Mouse (Mus musculus) forebrain, embryonic 11.5 days (tissue): ENCODE measurements around the gene Dnah6. TPM values are rescaled to one million over a fixed set of nuclear protein-coding genes. Genes with fewer than 3 reads are reported as not detected.

Source experiments
- ATAC-seq: fragments of 200-750 bp; cut with Nextera tagmentation; replicated peaks from 2 replicates; pipeline ENCODE4 v1.8.0; 2017; ENCODE audit warnings: moderate TSS enrichment; ENCODE audit not compliant: low FRiP score
- DNase-seq: peaks from one replicate; pipeline ENCODE4 v3.0.0-alpha.2; 2017; ENCODE audit warnings: low spot score
- H3K27ac ChIP-seq: fragments of 300-500 bp; sonication (generic); 2 replicates; pipeline ENCODE4 v1.5.1; 2014; ENCODE audit warnings: low read depth, low read length
- H3K27me3 ChIP-seq: fragments of 300-500 bp; sonication (generic); 2 replicates; pipeline ENCODE4 v1.6.1; 2014; ENCODE audit warnings: mild to moderate bottlenecking, low read length, mixed read lengths; ENCODE audit not compliant: control insufficient read depth, insufficient read depth
- H3K36me3 ChIP-seq: fragments of 300-500 bp; sonication (generic); 2 replicates; pipeline ENCODE4 v1.6.1; 2014; ENCODE audit warnings: mild to moderate bottlenecking, low read length, moderate library complexity, mixed read lengths; ENCODE audit not compliant: control insufficient read depth, insufficient read depth
- H3K4me1 ChIP-seq: fragments of 300-500 bp; sonication (generic); replicated peaks from 2 replicates; pipeline ENCODE4 v1.6.1; 2014; ENCODE audit warnings: low read length, mixed read lengths; ENCODE audit not compliant: control insufficient read depth, insufficient read depth
- H3K4me2 ChIP-seq: fragments of 300-500 bp; sonication (generic); 2 replicates; pipeline ENCODE4 v1.6.1; 2014; ENCODE audit warnings: low read depth, mild to moderate bottlenecking, low read length, moderate library complexity, mixed read lengths; ENCODE audit not compliant: severe bottlenecking
- H3K4me3 ChIP-seq: fragments of 300-500 bp; sonication (generic); 2 replicates; pipeline ENCODE4 v1.5.1; 2014; ENCODE audit warnings: low read depth, low read length
- H3K9ac ChIP-seq: fragments of 300-500 bp; sonication (generic); 2 replicates; pipeline ENCODE4 v1.6.1; 2014; ENCODE audit warnings: low read length
- H3K9me3 ChIP-seq: fragments of 300-500 bp; sonication (generic); 2 replicates; pipeline ENCODE4 v1.6.1; 2016; ENCODE audit warnings: low read length, mixed read lengths; ENCODE audit not compliant: control insufficient read depth
- WGBS: fragments of 180-500 bp; shearing (Covaris S2); extraction: QIAGEN DNeasy Blood & Tissue Kit; methylation state at CpG from one replicate; pipeline ENCODE4 v1.1.7; 2014; 5-methylcytosine and 5-hydroxymethylcytosine counted together
- polyA plus RNA-seq: library from polyadenylated mRNA; unstranded; fragments of >200 nt; fragmentation: Nextera tagmentation; extraction: Ambion mirVana; gene quantifications from 2 replicates; pipeline ENCODE4 v1.2.1, GENCODE M21; 2014

Gene Dnah6
- polyA plus RNA-seq, 1 experiment from 2014 or later: 0.04 TPM

DNA sequence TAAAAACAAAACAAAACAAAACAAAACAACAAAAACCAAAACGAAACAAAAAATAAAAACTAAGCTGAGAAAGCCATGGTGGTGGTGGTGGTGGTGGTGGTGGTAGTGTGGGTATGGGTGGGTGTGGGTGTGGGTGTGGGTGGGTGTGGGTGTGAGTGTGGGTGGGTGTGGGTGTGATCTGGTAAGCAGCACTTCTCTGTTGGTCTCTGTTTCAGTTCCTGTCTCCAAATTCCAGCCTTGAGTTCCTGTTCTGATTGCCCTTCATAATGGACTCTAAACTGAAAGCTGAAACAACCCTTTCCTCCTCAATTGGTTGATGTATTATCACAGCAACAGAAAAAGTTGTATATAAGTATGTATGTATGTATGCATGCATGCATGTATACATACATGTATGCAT lies 222.6 kb downstream of the Dnah6 start:
- Histone ChIP-seq H3K9me3 (no peaks in the 10 kb centered on the region), H3K27ac (no peak overlapping the region), H3K9ac (no peak overlapping the region), H3K27me3 (no peaks in the 10 kb centered on the region), H3K4me2 (no peak overlapping the region), H3K4me3 (no peak overlapping the region), H3K36me3 (no peaks in the 10 kb centered on the region), H3K4me1 (no peaks in the 10 kb centered on the region)
- WGBS: 83% methylated on average over 1 of the region's 1 CpGs
- DNase-seq (no peak), ATAC-seq (no peak)

DNA sequence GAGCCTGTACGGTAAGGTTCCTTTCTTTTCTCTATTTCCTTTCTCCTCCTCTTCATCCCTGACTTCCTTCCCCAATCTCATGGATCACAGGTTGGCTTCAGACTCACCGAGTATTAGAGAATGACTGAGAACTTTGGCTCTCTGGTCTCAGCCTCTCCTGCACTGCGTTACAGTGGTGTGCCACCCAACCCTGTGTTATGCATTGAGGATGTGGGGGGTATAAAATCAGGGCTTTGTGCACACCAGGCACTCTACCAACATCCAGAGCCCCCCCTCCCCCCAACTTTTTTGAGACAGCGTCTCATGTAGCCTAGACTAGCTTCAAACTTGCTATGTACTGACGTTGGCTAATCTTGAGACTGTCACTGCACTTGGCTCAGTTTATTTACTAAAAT lies 227.8 kb downstream of the Dnah6 start:
- no peak for ATAC-seq
- no peak overlapping the region for H3K4me3 ChIP-seq

DNA sequence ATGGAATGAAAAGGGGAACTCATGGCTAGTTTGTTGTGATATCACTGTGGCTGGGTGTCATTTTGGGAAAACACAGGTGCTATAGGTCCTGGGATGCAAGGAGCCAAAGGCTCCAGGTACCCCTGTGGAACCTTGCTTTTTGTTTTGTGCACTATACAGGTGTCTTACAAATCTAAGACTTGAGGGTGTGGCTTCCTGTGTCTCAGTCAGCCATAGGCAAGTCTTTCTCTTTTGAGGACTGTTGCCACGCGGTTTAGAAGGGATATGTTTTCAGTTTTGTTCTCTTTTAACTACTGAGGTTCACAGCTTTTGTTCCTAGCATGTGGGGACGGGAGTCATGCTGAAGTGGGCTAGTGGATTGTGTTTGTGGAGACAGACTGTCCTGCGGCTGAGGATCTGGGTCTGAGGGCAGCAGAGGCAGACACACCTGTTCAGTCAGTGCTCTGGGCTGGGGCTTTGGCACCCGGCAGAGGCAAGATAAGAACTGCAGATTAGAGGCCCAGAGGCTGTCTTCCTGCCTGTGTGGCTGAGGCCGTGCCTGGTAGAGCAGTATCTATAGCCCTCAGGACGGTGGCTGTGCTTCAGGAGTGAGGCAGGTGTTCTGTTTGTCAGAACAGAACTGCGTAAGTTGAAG lies 228.3 kb downstream of the Dnah6 start:
- H3K27ac ChIP-seq: no peak overlapping the region
- H3K4me3 ChIP-seq: no peak overlapping the region
- ATAC-seq: no peak
- H3K9me3 ChIP-seq: no peaks in the 10 kb centered on the region
- no peaks in the 10 kb centered on the region for H3K27me3 ChIP-seq
- H3K4me1 ChIP-seq: no peaks in the 10 kb centered on the region
- 81% methylated on average over 8 of the region's 8 CpGs for WGBS
- H3K9ac ChIP-seq: no peak overlapping the region
- no peaks in the 10 kb centered on the region for H3K36me3 ChIP-seq
- no peak for DNase-seq
- no peak overlapping the region for H3K4me2 ChIP-seq

More for the DNA sequence above, 227.8 kb downstream of the Dnah6 start:
- no peaks in the 10 kb centered on the region for H3K36me3 ChIP-seq
- no peak overlapping the region for H3K9ac ChIP-seq
- H3K27ac ChIP-seq: no peak overlapping the region
- H3K27me3 ChIP-seq: no peaks in the 10 kb centered on the region
- no peaks in the 10 kb centered on the region for H3K4me1 ChIP-seq
- no peaks in the 10 kb centered on the region for H3K9me3 ChIP-seq
- DNase-seq: no peak
- WGBS: 90% methylated on average over 5 of the region's 5 CpGs
- no peak overlapping the region for H3K4me2 ChIP-seq

DNA sequence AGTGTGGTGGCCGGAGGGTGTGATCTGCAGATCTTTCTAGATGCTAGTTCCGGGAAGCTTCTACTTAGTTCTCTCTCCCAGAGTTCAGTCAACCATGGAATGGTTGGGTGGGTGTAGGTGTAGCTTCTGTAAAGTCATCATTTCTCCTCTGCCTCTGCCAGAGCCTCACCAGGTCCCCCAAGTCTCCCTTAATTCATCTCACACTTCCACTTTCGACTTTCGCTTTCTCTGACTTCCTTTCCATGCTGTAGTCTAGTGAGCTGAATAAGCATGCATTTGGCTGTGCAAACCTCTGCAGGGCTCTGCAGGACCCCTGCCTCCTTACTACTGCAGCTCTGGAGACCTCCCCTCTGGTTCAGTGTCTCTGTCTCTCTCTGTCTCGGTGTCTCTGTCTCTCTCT lies 231.2 kb downstream of the Dnah6 start:
- Histone ChIP-seq H3K4me1 (no peaks in the 10 kb centered on the region), H3K9ac (no peak overlapping the region), H3K27ac (no peak overlapping the region), H3K36me3 (no peaks in the 10 kb centered on the region), H3K4me3 (no peak overlapping the region), H3K4me2 (no peak overlapping the region), H3K27me3 (no peaks in the 10 kb centered on the region), H3K9me3 (no peaks in the 10 kb centered on the region)
- DNase-seq: no peak
- WGBS: 90% methylated on average over 5 of the region's 5 CpGs
- no peak for ATAC-seq

DNA sequence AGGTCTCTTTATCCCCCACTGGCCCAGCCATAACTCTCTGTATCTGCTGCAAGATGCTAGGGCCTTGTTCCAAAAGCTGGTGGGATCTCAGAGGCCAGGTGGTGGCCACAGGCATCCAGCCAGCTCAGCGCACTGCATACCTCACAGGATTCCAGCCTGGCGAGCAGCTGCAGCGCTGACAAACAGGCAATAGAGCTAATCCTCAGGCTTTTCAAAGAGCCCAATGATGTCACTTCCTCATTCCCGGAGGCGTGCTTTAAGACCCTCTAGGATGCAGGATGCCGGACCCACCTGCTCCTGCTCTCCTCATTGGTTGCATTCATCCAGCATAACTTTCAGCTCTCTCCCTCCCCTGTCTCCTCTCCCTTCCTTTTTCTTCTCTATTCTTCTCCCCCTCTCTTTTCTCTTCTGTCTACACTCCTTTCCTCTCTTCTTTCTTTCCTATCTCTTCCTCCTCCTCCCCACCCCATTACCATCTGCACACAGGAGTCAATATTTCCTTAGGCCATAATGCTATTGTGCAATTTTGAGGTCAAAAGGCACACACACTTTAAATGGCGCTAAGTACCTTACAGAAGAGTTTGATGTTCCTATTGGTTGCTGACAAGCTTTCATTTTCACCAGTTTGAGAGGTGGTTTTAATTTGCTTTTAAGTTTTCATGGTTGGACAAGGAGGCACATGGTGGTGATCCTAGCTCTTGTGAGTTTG lies 232.3 kb downstream of the Dnah6 start:
- Histone ChIP-seq H3K4me3 (no peak overlapping the region), H3K27me3 (no peaks in the 10 kb centered on the region), H3K4me1 (no peaks in the 10 kb centered on the region), H3K36me3 (no peaks in the 10 kb centered on the region), H3K4me2 (no peak overlapping the region), H3K9me3 (no peaks in the 10 kb centered on the region), H3K27ac (no peak overlapping the region), H3K9ac (no peak overlapping the region)
- 23% methylated on average over 7 of the region's 7 CpGs for WGBS
- peak; percentile 78 for ATAC-seq
- DNase-seq: peak; percentile 58

DNA sequence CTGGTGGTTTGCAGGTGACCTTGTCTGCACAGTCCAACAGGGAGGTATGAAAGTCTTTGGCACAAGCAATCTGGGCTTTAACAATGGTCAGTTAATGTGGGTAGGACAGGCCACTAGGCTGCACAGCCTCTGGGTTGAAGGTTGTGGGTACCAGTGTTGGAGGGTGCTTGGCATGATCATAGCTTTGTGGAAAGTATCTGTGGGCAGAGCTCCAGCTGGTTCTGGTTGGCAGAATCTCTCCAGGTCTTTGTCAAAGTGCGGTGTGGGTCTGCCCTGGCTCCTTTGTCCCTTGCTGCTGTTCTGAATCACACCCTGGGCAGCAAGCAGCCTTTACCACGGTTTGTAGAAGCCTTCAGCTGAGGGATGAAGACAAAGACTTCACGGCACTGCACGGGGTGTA lies 238.9 kb downstream of the Dnah6 start:
- H3K9me3 ChIP-seq: no peaks in the 10 kb centered on the region
- no peaks in the 10 kb centered on the region for H3K4me1 ChIP-seq
- no peak overlapping the region for H3K27ac ChIP-seq
- no peaks in the 10 kb centered on the region for H3K36me3 ChIP-seq
- no peak for DNase-seq
- no peak overlapping the region for H3K4me3 ChIP-seq
- H3K9ac ChIP-seq: no peak overlapping the region
- WGBS: 67% methylated on average over 4 of the region's 4 CpGs
- no peaks in the 10 kb centered on the region for H3K27me3 ChIP-seq
- H3K4me2 ChIP-seq: no peak overlapping the region
- ATAC-seq: no peak

DNA sequence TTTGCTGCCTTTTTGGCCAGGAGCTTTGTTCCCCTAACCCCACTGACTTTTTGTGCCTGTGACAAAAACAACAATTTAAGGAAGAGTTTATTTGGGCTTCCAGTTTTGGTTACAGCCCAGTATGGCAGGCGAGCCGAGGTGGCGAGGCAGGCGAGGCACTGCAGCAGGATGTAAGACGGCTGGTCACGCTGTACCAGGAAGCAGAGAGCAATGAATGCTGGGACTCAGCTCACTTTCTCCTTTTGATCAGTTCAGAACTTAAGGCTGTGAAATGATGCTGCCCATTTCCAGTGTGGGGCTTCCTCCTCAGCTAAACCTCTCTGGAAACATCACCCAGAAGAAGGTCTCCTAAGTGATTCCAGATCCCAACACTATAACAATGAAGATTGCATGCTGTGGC lies 239.6 kb downstream of the Dnah6 start:
- Histone ChIP-seq H3K4me1 (no peaks in the 10 kb centered on the region), H3K4me2 (no peak overlapping the region), H3K27me3 (no peaks in the 10 kb centered on the region), H3K9me3 (no peaks in the 10 kb centered on the region), H3K36me3 (no peaks in the 10 kb centered on the region), H3K27ac (no peak overlapping the region), H3K4me3 (no peak overlapping the region), H3K9ac (no peak overlapping the region)
- no peak for ATAC-seq
- WGBS: 76% methylated on average over 6 of the region's 6 CpGs
- no peak for DNase-seq

DNA sequence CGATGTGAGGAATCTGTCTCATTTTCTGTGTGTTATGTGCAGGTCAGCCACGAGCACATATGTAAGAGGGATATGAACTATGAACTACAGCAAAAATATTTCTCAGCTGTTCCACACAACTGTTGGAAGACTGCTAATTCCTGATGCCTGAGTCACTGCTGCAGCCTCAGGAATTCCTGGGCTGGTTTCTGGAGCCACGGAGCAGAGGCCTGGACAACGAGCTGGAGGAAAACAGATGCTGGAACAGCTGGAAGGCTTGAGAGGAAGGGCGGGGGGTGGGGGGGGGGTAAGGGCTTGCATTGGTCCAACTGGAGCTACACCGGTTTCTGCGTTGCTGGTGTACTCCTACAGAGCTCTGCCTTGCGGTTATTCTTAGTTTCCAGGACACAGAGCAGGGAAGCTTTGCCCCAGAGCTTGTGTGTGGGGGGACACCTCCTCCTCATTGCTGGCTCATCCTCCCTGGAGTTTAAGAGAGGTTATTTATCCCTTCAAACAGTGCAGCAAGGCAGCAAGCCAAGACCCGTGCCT lies 240.3 kb downstream of the Dnah6 start:
- H3K4me3 ChIP-seq: no peak overlapping the region
- peak; percentile 59 for DNase-seq
- no peaks in the 10 kb centered on the region for H3K36me3 ChIP-seq
- 48% methylated on average over 9 of the region's 9 CpGs for WGBS
- ATAC-seq: no peak
- no peaks in the 10 kb centered on the region for H3K9me3 ChIP-seq
- H3K27me3 ChIP-seq: no peaks in the 10 kb centered on the region
- H3K9ac ChIP-seq: no peak overlapping the region
- H3K27ac ChIP-seq: no peak overlapping the region
- no peak overlapping the region for H3K4me2 ChIP-seq
- H3K4me1 ChIP-seq: no peaks in the 10 kb centered on the region

DNA sequence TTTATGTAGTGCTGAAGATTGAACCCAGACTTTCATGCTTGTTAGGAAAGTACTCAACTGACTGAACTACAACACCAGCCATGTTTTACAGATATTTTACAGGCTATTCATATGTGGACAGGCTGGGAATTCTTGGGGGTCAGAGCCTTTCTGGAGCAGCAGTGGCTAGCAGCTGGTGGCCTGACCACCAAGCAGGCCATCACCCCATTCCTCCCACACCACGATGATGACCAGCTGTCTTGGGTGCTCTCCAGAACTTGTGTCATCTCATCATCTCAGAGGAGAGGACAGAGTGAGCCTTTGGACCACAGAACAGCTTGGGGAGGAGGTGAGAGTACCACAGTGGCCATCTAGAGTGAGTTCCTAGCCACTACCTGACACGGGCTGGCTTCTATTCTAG lies 244.6 kb downstream of the Dnah6 start:
- no peak overlapping the region for H3K9ac ChIP-seq
- no peak overlapping the region for H3K4me3 ChIP-seq
- H3K4me1 ChIP-seq: no peaks in the 10 kb centered on the region
- no peak overlapping the region for H3K4me2 ChIP-seq
- DNase-seq (no peak), ATAC-seq (no peak)
- H3K9me3 ChIP-seq: no peaks in the 10 kb centered on the region
- no peaks in the 10 kb centered on the region for H3K36me3 ChIP-seq
- WGBS: 89% methylated on average over 2 of the region's 2 CpGs
- no peaks in the 10 kb centered on the region for H3K27me3 ChIP-seq
- no peak overlapping the region for H3K27ac ChIP-seq
